Mouse (Mus musculus) liver, postnatal 0 days (tissue): ENCODE measurements around the gene Retreg1. TPM values are rescaled to one million over a fixed set of nuclear protein-coding genes. Genes with fewer than 3 reads are reported as not detected.

Source experiments
- ATAC-seq: fragments of 200-750 bp; cut with Nextera tagmentation; 2 replicates; pipeline ENCODE4 v1.8.0; 2017; ENCODE audit warnings: mild to moderate bottlenecking, moderate library complexity
- DNase-seq: peaks from one replicate; pipeline ENCODE4 v3.0.0-alpha.2; 2016
- H3K27ac ChIP-seq: fragments of 300-500 bp; sonication (generic); 2 replicates; pipeline ENCODE4 v1.5.1; 2014; ENCODE audit warnings: antibody characterized with exemption, moderate library complexity, mild to moderate bottlenecking, low read depth
- H3K27me3 ChIP-seq: fragments of 300-500 bp; sonication (generic); 2 replicates; pipeline ENCODE4 v1.6.1; 2014; ENCODE audit warnings: low read length, control low read depth, mixed read lengths; ENCODE audit not compliant: insufficient read depth
- H3K36me3 ChIP-seq: fragments of 300-500 bp; sonication (generic); replicated peaks from 2 replicates; pipeline ENCODE4 v1.6.1; 2014; ENCODE audit warnings: mild to moderate bottlenecking, control low read depth, low read length, moderate library complexity, mixed read lengths; ENCODE audit not compliant: insufficient read depth
- H3K4me1 ChIP-seq: fragments of 300-500 bp; sonication (generic); 2 replicates; pipeline ENCODE4 v1.6.1; 2014; ENCODE audit warnings: antibody characterized with exemption, mild to moderate bottlenecking, control low read depth; ENCODE audit not compliant: insufficient read depth
- H3K4me2 ChIP-seq: fragments of 300-500 bp; sonication (generic); 2 replicates; pipeline ENCODE4 v1.6.1; 2014; ENCODE audit warnings: low read depth, mild to moderate bottlenecking, low read length, moderate library complexity, mixed read lengths
- H3K4me3 ChIP-seq: fragments of 300-500 bp; sonication (generic); 2 replicates; pipeline ENCODE4 v1.5.1; 2014; ENCODE audit warnings: low read depth, low read length
- H3K9ac ChIP-seq: fragments of 300-500 bp; sonication (generic); replicated peaks from 2 replicates; pipeline ENCODE4 v1.6.1; 2014; ENCODE audit warnings: mild to moderate bottlenecking, moderate library complexity
- H3K9me3 ChIP-seq: fragments of 300-500 bp; sonication (generic); 2 replicates; pipeline ENCODE4 v1.6.1; 2016; ENCODE audit warnings: mild to moderate bottlenecking, control low read depth, low read length, mixed read lengths
- CTCF ChIP-seq: sonication (generic); IDR thresholded peaks from 2 replicates; pipeline ENCODE4 v1.5.1; 2016; ENCODE audit warnings: antibody characterized with exemption, low read depth
- EP300 ChIP-seq: IDR thresholded peaks from 2 replicates; pipeline ENCODE4 v1.6.1; 2016; ENCODE audit warnings: antibody characterized with exemption, low read depth, mild to moderate bottlenecking
- WGBS: fragments of 180-500 bp; shearing (Covaris S2); extraction: QIAGEN DNeasy Blood & Tissue Kit; methylation state at CpG from one replicate; pipeline ENCODE4 v1.1.7; 2014; ENCODE audit not compliant: insufficient replicate concordance; 5-methylcytosine and 5-hydroxymethylcytosine counted together
- polyA plus RNA-seq: library from polyadenylated mRNA; unstranded; fragments of >200 nt; fragmentation: Nextera tagmentation; extraction: Ambion mirVana; gene quantifications from 2 replicates; pipeline ENCODE4 v1.2.1, GENCODE M21; 2015

The Retreg1 gene
- polyA plus RNA-seq, 1 experiment from 2014 or later, result 18.6 TPM

DNA sequence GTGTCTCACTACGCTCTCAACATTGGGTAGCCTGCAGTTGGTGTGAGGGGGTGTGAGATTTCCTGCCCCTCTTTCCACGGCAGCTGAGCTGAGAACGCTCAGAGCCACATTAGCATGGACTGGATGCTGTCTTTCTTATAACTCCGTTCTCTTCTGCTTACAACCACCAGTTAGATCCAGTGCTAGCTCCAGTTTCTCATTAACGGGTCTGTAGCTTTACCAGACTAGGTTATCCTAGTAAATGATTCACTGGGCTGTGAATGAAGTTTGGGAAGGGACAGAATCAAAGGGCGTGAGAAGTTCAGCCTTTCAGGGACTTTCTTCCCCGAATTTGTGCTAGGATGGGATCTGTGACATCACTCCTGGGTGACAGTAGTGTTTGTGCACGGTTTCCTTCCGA, 70.7 kb downstream of the Retreg1 start:
- peak; percentile 58 for ATAC-seq
- 56% methylated on average over 9 of the region's 9 CpGs for WGBS
- TF ChIP-seq CTCF (no peak), EP300 (no peak)
- Histone ChIP-seq H3K4me3 (no peak overlapping the region), H3K27me3 (no peaks in the 10 kb centered on the region), H3K27ac (peak overlapping the region; percentile 89), H3K9ac (0 out of 2 replicates have a peak overlapping the region, but pooled peaks have one; percentile 30), H3K9me3 (no peaks in the 10 kb centered on the region), H3K4me2 (peak overlapping the region; percentile 48), H3K4me1 (peaks cover 27% of the 10 kb centered on the region), H3K36me3 (no peaks in the 10 kb centered on the region)
- DNase-seq, result no peak

DNA sequence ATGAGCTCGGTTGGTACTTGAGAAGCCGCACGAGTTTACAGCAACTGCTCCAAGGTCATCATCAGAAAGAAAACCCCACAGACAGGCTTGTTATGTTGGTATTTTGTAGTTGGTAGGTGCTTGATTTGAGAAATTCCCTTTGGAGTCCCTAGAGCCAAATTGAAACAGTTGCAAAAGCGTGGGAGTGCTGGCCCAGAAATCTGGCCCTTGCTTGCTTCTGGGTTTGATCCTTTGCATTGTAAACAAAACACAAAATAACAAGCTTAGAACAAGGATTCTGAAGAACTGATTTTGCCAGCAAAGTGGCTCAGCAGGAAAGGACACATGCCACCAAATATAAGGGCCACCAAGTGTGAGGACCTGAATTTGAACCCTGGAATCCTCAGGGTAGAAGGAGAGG, 71.2 kb downstream of the Retreg1 start:
- Histone ChIP-seq H3K27ac (peak overlapping the region; percentile 89), H3K4me1 (peaks cover 27% of the 10 kb centered on the region), H3K27me3 (no peaks in the 10 kb centered on the region), H3K9me3 (no peaks in the 10 kb centered on the region), H3K4me2 (peak overlapping the region; percentile 48; the same call in 1 of the 2 replicates), H3K4me3 (no peak overlapping the region), H3K9ac (no peak overlapping the region), H3K36me3 (no peaks in the 10 kb centered on the region)
- DNase-seq (no peak), ATAC-seq (no peak)
- 61% methylated on average over 4 of the region's 4 CpGs for WGBS
- TF ChIP-seq EP300, result no peak
- TF ChIP-seq CTCF, result no peak

DNA sequence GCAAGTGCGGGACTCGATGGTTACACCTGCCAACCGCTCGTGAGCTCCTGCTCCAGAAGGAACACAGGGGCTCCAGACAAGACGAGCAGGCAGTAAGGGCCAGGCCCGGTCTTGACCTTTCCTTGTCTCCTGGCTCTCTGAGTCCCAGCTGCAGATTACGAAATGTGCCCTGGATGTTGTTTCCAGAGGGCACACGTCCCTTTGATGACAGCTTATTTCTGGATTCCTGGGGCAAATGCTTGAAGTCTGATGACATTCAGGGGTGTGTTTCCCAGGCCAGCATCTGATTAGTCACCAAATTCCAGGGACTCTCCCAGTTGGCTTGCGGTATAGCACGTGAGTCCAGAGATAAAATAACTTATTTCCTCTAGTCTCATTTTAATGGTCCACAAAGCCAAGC, 72.0 kb downstream of the Retreg1 start:
- Histone ChIP-seq H3K36me3 (no peaks in the 10 kb centered on the region), H3K27me3 (no peaks in the 10 kb centered on the region), H3K9me3 (no peaks in the 10 kb centered on the region), H3K4me2 (no peak overlapping the region), H3K9ac (0 out of 2 replicates have a peak overlapping the region, but pooled peaks have one; percentile 11), H3K4me1 (peaks cover 22% of the 10 kb centered on the region), H3K27ac (peak overlapping the region; percentile 89), H3K4me3 (no peak overlapping the region)
- 60% methylated on average over 10 of the region's 10 CpGs for WGBS
- peak; percentile 91 for ATAC-seq
- TF ChIP-seq CTCF (no peak), EP300 (peak; percentile 91)
- DNase-seq, result peak; percentile 46

DNA sequence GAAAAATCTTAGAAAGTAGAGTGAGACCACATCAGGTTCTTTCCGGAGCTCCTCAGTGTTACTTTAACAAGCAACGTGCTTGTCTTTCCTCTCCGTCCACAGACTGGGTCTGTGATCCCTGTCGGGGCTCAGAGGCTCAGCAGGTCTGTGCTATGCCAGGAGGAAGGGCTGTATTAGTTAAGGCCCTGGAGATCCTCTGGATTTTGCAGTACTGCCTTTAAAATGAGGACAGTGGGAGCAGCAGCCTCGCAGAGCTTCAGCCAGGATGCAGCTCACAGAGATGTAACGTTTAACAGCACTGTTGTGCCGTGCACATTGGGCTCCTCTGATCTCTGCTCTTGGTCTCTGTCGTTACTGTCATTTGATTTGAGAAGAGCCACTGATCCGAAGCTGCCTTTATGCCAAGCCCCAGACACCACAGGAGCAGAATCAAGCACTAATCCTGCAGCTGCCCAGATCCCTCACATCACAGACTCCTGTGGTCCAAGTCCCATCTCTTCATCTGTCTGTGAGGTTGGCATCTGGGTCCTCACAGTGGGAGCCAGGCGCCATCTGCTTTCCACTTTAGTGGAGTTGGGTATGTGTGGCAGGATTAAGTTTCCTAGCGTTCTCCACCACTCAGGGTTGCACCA, 72.7 kb downstream of the Retreg1 start:
- Histone ChIP-seq H3K27me3 (no peaks in the 10 kb centered on the region), H3K9me3 (no peaks in the 10 kb centered on the region), H3K4me2 (no peak overlapping the region), H3K27ac (peak overlapping the region; percentile 89), H3K4me3 (no peak overlapping the region), H3K4me1 (peaks cover 17% of the 10 kb centered on the region), H3K36me3 (no peaks in the 10 kb centered on the region), H3K9ac (peak overlapping the region; percentile 11; the same call in 1 of the 2 replicates)
- DNase-seq, result no peak
- TF ChIP-seq CTCF (no peak), EP300 (no peak)
- whole genome bisulfite sequencing, result 78% methylated on average over 11 of the region's 11 CpGs
- peak; percentile 17; the same call in 1 of the 2 replicates for ATAC-seq

DNA sequence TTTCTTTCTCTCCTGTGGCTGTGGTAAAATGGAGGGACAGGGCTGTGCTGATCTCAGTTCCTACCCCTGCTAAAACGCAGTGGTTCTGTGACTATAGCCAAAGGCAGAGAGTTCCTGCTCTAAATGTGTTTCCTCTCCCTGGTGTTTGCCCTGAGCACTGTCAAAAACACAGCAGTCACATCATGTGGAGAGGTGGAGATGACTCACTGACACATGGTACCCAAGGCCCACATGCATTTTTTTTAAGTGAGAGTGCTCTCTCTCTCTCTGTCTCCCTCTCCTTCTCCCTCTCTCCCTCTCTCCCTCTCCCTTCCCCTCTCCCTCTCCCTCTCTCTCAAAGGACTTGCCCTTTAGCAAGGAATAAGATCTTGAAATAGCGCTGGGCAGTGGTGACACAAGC, 73.3 kb downstream of the Retreg1 start:
- no peak overlapping the region for H3K4me2 ChIP-seq
- H3K27me3 ChIP-seq, result no peaks in the 10 kb centered on the region
- WGBS, result 67% methylated on average over 2 of the region's 2 CpGs
- no peaks in the 10 kb centered on the region for H3K36me3 ChIP-seq
- no peak overlapping the region for H3K9ac ChIP-seq
- H3K9me3 ChIP-seq, result no peaks in the 10 kb centered on the region
- no peak for ATAC-seq
- no peak for TF ChIP-seq CTCF
- TF ChIP-seq EP300, result no peak
- H3K4me1 ChIP-seq, result peaks cover 12% of the 10 kb centered on the region
- DNase-seq, result no peak
- H3K27ac ChIP-seq, result no peak overlapping the region
- no peak overlapping the region for H3K4me3 ChIP-seq

DNA sequence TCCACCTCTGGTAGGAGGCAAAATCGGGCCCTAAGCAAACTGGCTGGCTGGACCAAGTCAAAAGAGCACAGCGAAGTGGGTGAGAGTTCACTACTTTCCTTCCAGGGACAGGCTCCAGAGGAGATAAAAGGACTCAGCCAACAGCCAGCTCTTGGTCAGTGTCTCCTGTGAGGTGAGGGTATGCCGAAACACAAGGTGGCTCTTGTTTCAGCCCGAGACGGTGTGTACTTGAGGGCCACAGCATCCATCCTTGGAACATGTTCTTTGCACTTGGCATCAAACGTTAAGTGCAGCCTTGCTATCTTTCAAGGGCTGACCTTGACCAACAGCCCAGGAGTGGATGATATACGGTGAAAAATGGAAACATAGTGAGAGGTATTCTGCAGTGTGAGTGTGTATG, 75.7 kb downstream of the Retreg1 start:
- H3K27ac ChIP-seq, result no peak overlapping the region
- no peak overlapping the region for H3K9ac ChIP-seq
- H3K36me3 ChIP-seq, result no peaks in the 10 kb centered on the region
- peaks cover 9% of the 10 kb centered on the region; the same call in 1 of the 2 replicates for H3K4me1 ChIP-seq
- no peaks in the 10 kb centered on the region for H3K9me3 ChIP-seq
- no peak for ATAC-seq
- H3K27me3 ChIP-seq, result no peaks in the 10 kb centered on the region
- WGBS, result 82% methylated on average over 7 of the region's 7 CpGs
- no peak overlapping the region for H3K4me2 ChIP-seq
- H3K4me3 ChIP-seq, result no peak overlapping the region
- no peak for TF ChIP-seq EP300
- no peak for TF ChIP-seq CTCF
- no peak for DNase-seq
